Mouse (Mus musculus) splenic B cell, adult 2 months (primary cell): ENCODE results near the gene Tctex1d1.

Experiments
- DNase-seq: peaks from one replicate; pipeline ENCODE4 v3.0.0-alpha.2; 2011; ENCODE audit warnings: low read depth, low spot score
- H3K27me3 ChIP-seq: 2 replicates; pipeline ENCODE4 v1.6.1; 2012; ENCODE audit warnings: mild to moderate bottlenecking, low read length, moderate library complexity, mixed read lengths; ENCODE audit not compliant: control insufficient read depth, poor library complexity, insufficient read depth, severe bottlenecking
- H3K36me3 ChIP-seq: 2 replicates; pipeline ENCODE4 v1.6.1; 2012; ENCODE audit warnings: mild to moderate bottlenecking, low read length, moderate library complexity, mixed read lengths; ENCODE audit not compliant: control insufficient read depth, poor library complexity, insufficient read depth, severe bottlenecking

Tctex1d1 gene

GRCm38 (mm10) chr4:102978440-102978839 lies at the start of gene Tctex1d1:
Tctex1d1 (plus strand) TSS chr4:102978606.
- Histone ChIP-seq H3K27me3 (no peaks in the 10 kb centered on the region), H3K36me3 (no peaks in the 10 kb centered on the region)
- DNase-seq, result peak; percentile 4

- DNase-seq, result no peak
- Histone ChIP-seq H3K36me3 (no peaks in the 10 kb centered on the region), H3K27me3 (no peaks in the 10 kb centered on the region)
Observed at GRCm38 (mm10) chr4:102929491-102929890, 48.9 kb upstream of the Tctex1d1 start.

DNA sequence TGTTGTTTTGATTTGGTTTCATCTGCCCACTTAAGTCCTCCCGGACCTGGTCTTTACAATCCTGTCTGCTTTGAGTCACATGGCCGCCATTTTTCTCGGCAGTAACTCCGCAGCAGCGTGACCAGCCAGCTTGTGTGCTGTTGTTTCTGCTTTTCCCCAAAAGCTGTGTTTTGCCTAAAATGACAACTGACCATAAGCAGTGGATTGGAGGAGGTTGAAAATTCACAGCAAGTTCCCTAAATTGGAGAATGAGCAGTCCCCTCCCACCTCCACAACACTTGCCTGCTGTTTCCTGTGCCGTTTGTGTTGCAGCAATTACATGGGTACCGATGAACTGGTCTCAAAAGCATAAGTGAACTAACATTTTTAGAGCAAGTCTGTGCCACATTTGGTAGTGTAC lies 47.7 kb upstream of the Tctex1d1 start:
- no peaks in the 10 kb centered on the region for H3K27me3 ChIP-seq
- no peak for DNase-seq

GRCm38 (mm10) chr4:102940266-102940665 lies 38.1 kb upstream of the Tctex1d1 start:
- DNase-seq, result no peak
- Histone ChIP-seq H3K27me3 (no peaks in the 10 kb centered on the region), H3K36me3 (no peaks in the 10 kb centered on the region)

More for the DNA sequence above, 47.7 kb upstream of the Tctex1d1 start:
- no peaks in the 10 kb centered on the region for H3K36me3 ChIP-seq

- no peak for DNase-seq
- H3K27me3 ChIP-seq, result no peaks in the 10 kb centered on the region
Observed at GRCm38 (mm10) chr4:102940738-102941137, 37.7 kb upstream of the Tctex1d1 start.

GRCm38 (mm10) chr4:102944325-102944724 lies 34.1 kb upstream of the Tctex1d1 start:
- DNase-seq, result peak; percentile 4

More at GRCm38 (mm10) chr4:102940738-102941137, 37.7 kb upstream of the Tctex1d1 start:
- no peaks in the 10 kb centered on the region for H3K36me3 ChIP-seq

GRCm38 (mm10) chr4:102952476-102952875 lies 25.9 kb upstream of the Tctex1d1 start:
- Histone ChIP-seq H3K27me3 (no peaks in the 10 kb centered on the region), H3K36me3 (no peaks in the 10 kb centered on the region)
- no peak for DNase-seq

More at GRCm38 (mm10) chr4:102944325-102944724, 34.1 kb upstream of the Tctex1d1 start:
- Histone ChIP-seq H3K27me3 (no peaks in the 10 kb centered on the region), H3K36me3 (no peaks in the 10 kb centered on the region)

DNA sequence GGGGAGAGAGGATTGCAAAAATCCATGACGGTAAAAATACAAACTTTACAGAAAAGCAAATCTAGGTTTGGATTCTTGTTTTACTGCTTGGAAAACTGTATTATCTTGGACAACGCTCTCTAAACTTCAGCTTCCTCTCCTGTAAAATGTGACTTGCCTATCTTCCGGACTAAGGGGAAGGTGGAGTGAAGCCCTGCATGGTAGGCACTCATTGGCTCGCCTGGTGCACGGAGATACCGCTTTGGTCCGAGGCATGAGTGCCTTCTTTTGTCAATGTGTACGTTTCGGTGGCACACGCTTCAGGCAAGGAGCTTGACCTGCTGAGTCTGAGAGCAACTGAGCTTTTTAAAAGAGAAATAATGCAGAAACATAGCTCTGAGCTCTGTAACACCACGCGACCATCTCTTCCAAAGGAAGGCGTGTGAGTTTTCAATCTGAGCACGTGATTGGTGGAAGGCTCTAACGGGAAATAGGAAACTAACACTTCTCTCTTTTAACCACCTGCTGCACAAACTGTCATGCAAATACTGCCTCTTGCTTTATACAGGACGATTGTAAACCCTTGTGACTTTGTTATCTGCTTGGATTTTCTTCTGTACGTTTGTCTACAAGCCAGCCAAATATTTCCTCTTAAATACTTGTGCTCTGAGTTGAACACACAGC lies 23.0 kb upstream of the Tctex1d1 start:
- no peaks in the 10 kb centered on the region for H3K27me3 ChIP-seq
- no peaks in the 10 kb centered on the region for H3K36me3 ChIP-seq
- peak; percentile 56 for DNase-seq

GRCm38 (mm10) chr4:102959409-102959808 lies 19.0 kb upstream of the Tctex1d1 start:
- DNase-seq, result peak; percentile 40
- no peaks in the 10 kb centered on the region for H3K27me3 ChIP-seq

DNA sequence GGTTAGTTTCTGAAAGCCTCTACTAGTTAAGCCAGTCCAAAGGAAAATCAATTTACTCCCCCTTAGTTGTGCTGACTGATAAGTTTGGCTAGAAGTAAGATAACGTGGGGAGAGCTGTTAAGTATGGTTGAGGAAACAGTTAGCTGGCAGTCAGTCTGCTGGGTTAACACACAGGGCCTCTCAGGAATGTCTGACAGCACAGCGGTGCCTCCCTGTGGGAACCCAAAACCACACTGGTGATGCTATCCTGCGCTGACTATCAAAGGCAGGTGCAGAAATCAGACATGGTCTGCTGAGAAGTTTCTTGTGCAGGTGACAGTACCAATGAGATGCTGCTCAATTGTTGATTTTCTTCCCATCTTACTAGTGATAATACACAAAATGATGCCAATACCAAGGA lies 14.2 kb upstream of the Tctex1d1 start:
- Histone ChIP-seq H3K27me3 (no peaks in the 10 kb centered on the region), H3K36me3 (no peaks in the 10 kb centered on the region)
- no peak for DNase-seq

More at GRCm38 (mm10) chr4:102959409-102959808, 19.0 kb upstream of the Tctex1d1 start:
- no peaks in the 10 kb centered on the region for H3K36me3 ChIP-seq

DNA sequence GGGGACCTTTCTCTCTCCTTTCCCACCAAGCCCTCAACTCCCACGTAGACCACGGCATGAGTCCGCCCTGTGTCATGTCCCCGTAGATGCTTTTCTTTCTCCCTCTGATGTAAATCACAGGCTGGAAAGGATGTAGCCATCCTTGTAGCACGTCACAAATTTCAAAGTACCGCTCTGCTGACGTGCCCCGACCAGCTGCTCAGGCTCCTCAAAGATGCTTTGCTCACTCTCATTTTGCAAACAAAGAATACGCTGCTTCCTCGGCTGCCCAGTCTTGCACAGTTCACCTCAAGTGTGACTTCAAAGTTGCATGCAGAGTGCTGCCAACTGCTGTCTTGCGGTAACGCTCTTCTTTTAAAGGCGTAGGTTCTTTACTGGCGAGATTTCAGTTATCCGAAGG lies 10.6 kb upstream of the Tctex1d1 start:
- Histone ChIP-seq H3K36me3 (no peaks in the 10 kb centered on the region), H3K27me3 (no peaks in the 10 kb centered on the region)
- no peak for DNase-seq

- Histone ChIP-seq H3K36me3 (no peaks in the 10 kb centered on the region), H3K27me3 (no peaks in the 10 kb centered on the region)
- no peak for DNase-seq
Observed at GRCm38 (mm10) chr4:102969599-102969998, 8.8 kb upstream of the Tctex1d1 start.

DNA sequence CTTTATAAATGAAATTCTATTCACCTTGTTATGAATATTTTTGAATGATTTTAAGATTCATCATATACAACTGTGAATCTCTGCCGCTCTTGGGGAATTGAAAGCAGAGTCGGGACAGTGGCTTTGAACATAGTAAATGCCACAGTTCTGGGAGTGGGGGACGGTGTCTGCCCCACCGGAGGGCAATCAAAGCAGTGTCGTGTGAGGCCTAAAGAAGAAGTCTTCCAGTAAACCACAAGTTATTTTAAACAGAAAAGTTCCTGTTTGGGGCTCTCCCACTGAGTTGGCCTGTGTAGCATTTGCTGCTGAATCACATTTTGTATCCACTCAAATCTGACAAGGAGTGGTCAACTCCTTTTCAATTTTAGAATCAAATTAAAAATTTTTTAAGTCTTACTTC lies 7.2 kb upstream of the Tctex1d1 start:
- DNase-seq, result no peak
- H3K36me3 ChIP-seq, result no peaks in the 10 kb centered on the region
- H3K27me3 ChIP-seq, result no peaks in the 10 kb centered on the region

- DNase-seq, result no peak
- Histone ChIP-seq H3K36me3 (no peaks in the 10 kb centered on the region), H3K27me3 (no peaks in the 10 kb centered on the region)
Observed at GRCm38 (mm10) chr4:102972071-102972470, 6.3 kb upstream of the Tctex1d1 start.

DNA sequence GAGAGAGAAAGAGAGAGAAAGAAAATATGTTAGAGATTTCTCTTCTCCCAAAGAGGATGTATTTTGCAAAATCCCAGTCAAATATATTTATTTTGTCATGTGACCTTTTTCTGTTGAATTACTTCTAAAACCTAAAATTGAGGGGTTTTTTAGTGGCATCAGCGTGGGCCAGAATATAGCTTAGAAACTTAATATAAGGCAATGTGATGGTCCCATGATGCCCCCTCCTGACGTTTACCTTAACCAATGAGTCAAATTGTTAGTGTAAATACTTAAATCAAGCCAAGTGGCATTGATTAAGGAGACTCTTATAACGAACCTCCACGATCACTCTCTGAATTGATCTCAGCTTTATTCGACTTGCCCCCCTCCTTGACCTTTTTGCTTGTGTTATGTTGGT lies 4.2 kb upstream of the Tctex1d1 start:
- no peak for DNase-seq
- H3K27me3 ChIP-seq, result no peaks in the 10 kb centered on the region
- H3K36me3 ChIP-seq, result no peaks in the 10 kb centered on the region
